Mouse (Mus musculus) stomach, postnatal 0 days (tissue): ENCODE measurements around the gene Atp6v0a1. TPM values are rescaled to one million over a fixed set of nuclear protein-coding genes. Genes with fewer than 3 reads are reported as not detected.

Source experiments
- ATAC-seq: fragments of 200-750 bp; cut with Nextera tagmentation; 2 replicates; pipeline ENCODE4 v1.8.0; 2017; ENCODE audit not compliant: low FRiP score, low TSS enrichment
- DNase-seq: peaks from one replicate; pipeline ENCODE4 v3.0.0-alpha.2; 2016; ENCODE audit warnings: low spot score
- H3K27ac ChIP-seq: fragments of 300-500 bp; sonication (generic); replicated peaks from 2 replicates; pipeline ENCODE4 v1.5.1; 2014; ENCODE audit warnings: mild to moderate bottlenecking, control low read depth
- H3K27me3 ChIP-seq: fragments of 300-500 bp; sonication (generic); 2 replicates; pipeline ENCODE4 v1.6.1; 2014; ENCODE audit warnings: low read length; ENCODE audit not compliant: control insufficient read depth, insufficient read depth
- H3K36me3 ChIP-seq: fragments of 300-500 bp; sonication (generic); 2 replicates; pipeline ENCODE4 v1.6.1; 2014; ENCODE audit warnings: low read length, mixed read lengths; ENCODE audit not compliant: control insufficient read depth, insufficient read depth
- H3K4me1 ChIP-seq: fragments of 300-500 bp; sonication (generic); replicated peaks from 2 replicates; pipeline ENCODE4 v1.6.1; 2014; ENCODE audit warnings: antibody characterized with exemption; ENCODE audit not compliant: control insufficient read depth, insufficient read depth
- H3K4me2 ChIP-seq: fragments of 300-500 bp; sonication (generic); replicated peaks from 2 replicates; pipeline ENCODE4 v1.6.1; 2014; ENCODE audit warnings: low read depth, mild to moderate bottlenecking, control low read depth, moderate library complexity
- H3K4me3 ChIP-seq: fragments of 300-500 bp; sonication (generic); 2 replicates; pipeline ENCODE4 v1.5.1; 2014; ENCODE audit warnings: low read depth, low read length, control low read depth
- H3K9ac ChIP-seq: fragments of 300-500 bp; sonication (generic); 2 replicates; pipeline ENCODE4 v1.6.1; 2014; ENCODE audit warnings: mild to moderate bottlenecking, low read length, control low read depth, mixed read lengths
- H3K9me3 ChIP-seq: fragments of 300-500 bp; sonication (generic); 2 replicates; pipeline ENCODE4 v1.6.1; 2016; ENCODE audit warnings: low read length; ENCODE audit not compliant: control insufficient read depth
- CTCF ChIP-seq: IDR thresholded peaks from 2 replicates; pipeline ENCODE4 v1.5.1; 2016; ENCODE audit warnings: antibody characterized with exemption, low read depth, mild to moderate bottlenecking, moderate library complexity
- EP300 ChIP-seq: optimal IDR thresholded peaks from 2 replicates; pipeline ENCODE3; 2016; ENCODE audit warnings: antibody characterized with exemption
- WGBS: fragments of 180-500 bp; shearing (Covaris S2); extraction: QIAGEN DNeasy Blood & Tissue Kit; methylation state at CpG from one replicate; pipeline ENCODE4 v1.1.7; 2014; 5-methylcytosine and 5-hydroxymethylcytosine counted together
- polyA plus RNA-seq: library from polyadenylated mRNA; unstranded; fragments of >200 nt; fragmentation: Nextera tagmentation; extraction: Ambion mirVana; gene quantifications from 2 replicates; pipeline ENCODE4 v1.2.1, GENCODE M21; 2015

The Atp6v0a1 gene
- polyA plus RNA-seq, 1 experiment from 2014 or later, result 45.5 TPM

- WGBS, result 67% methylated on average over 7 of the region's 7 CpGs
- no peaks in the 10 kb centered on the region for H3K9me3 ChIP-seq
- DNase-seq (no peak), ATAC-seq (no peak)
- H3K27me3 ChIP-seq, result no peaks in the 10 kb centered on the region
- H3K27ac ChIP-seq, result peak overlapping the region; percentile 91
- no peak for TF ChIP-seq EP300
- TF ChIP-seq CTCF, result no peak
- no peak overlapping the region for H3K4me3 ChIP-seq
- H3K36me3 ChIP-seq, result 0 out of 2 replicates have a peak, but pooled peaks cover 3% of the 10 kb centered on the region
- peak overlapping the region; percentile 35 for H3K9ac ChIP-seq
- peak overlapping the region; percentile 33; the same call in 1 of the 2 replicates for H3K4me2 ChIP-seq
- H3K4me1 ChIP-seq, result peaks cover 20% of the 10 kb centered on the region
Measured at GRCm38 (mm10) chr11:100964180-100964579, 45.1 kb upstream of the Atp6v0a1 start.

GRCm38 (mm10) chr11:100964901-100965542, 44.2 kb upstream of the Atp6v0a1 start:
- peaks cover 20% of the 10 kb centered on the region for H3K4me1 ChIP-seq
- H3K27ac ChIP-seq, result peak overlapping the region; percentile 91
- H3K27me3 ChIP-seq, result no peaks in the 10 kb centered on the region
- ATAC-seq (no peak), DNase-seq (no peak)
- no peaks in the 10 kb centered on the region for H3K9me3 ChIP-seq
- peak overlapping the region; percentile 33; the same call in 1 of the 2 replicates for H3K4me2 ChIP-seq
- peak overlapping the region; percentile 47 for H3K9ac ChIP-seq
- H3K4me3 ChIP-seq, result no peak overlapping the region
- TF ChIP-seq CTCF (no peak), EP300 (no peak)
- 64% methylated on average over 6 of the region's 6 CpGs for WGBS
- 0 out of 2 replicates have a peak, but pooled peaks cover 3% of the 10 kb centered on the region for H3K36me3 ChIP-seq

- DNase-seq (no peak), ATAC-seq (no peak)
- no peaks in the 10 kb centered on the region for H3K9me3 ChIP-seq
- peaks cover 20% of the 10 kb centered on the region for H3K4me1 ChIP-seq
- WGBS, result 54% methylated on average over 6 of the region's 6 CpGs
- H3K27ac ChIP-seq, result peak overlapping the region; percentile 91
- H3K4me3 ChIP-seq, result 0 out of 2 replicates have a peak overlapping the region, but pooled peaks have one; percentile 0
- H3K36me3 ChIP-seq, result 0 out of 2 replicates have a peak, but pooled peaks cover 3% of the 10 kb centered on the region
- H3K9ac ChIP-seq, result peak overlapping the region; percentile 47; the same call in 1 of the 2 replicates
- H3K27me3 ChIP-seq, result no peaks in the 10 kb centered on the region
- peak overlapping the region; percentile 33; the same call in 1 of the 2 replicates for H3K4me2 ChIP-seq
- TF ChIP-seq EP300 (no peak), CTCF (no peak)
Measured at GRCm38 (mm10) chr11:100965760-100966159, 43.5 kb upstream of the Atp6v0a1 start.

GRCm38 (mm10) chr11:100967376-100967775, 41.9 kb upstream of the Atp6v0a1 start:
- Histone ChIP-seq H3K36me3 (0 out of 2 replicates have a peak, but pooled peaks cover 3% of the 10 kb centered on the region), H3K9ac (peak overlapping the region; percentile 94), H3K4me2 (peak overlapping the region; percentile 72), H3K9me3 (no peaks in the 10 kb centered on the region), H3K27ac (peak overlapping the region; percentile 24; the same call in 1 of the 2 replicates), H3K27me3 (no peaks in the 10 kb centered on the region), H3K4me1 (peaks cover 18% of the 10 kb centered on the region), H3K4me3 (peak overlapping the region; percentile 83)
- DNase-seq (no peak), ATAC-seq (no peak)
- 55% methylated on average over 5 of the region's 5 CpGs for WGBS
- no peak for TF ChIP-seq CTCF
- no peak for TF ChIP-seq EP300

GRCm38 (mm10) chr11:100967881-100968420, 41.3 kb upstream of the Atp6v0a1 start:
- Histone ChIP-seq H3K9me3 (no peaks in the 10 kb centered on the region), H3K4me1 (peaks cover 16% of the 10 kb centered on the region), H3K4me3 (peak overlapping the region; percentile 83), H3K27me3 (no peaks in the 10 kb centered on the region), H3K27ac (peak overlapping the region; percentile 95), H3K9ac (peak overlapping the region; percentile 94), H3K36me3 (0 out of 2 replicates have a peak, but pooled peaks cover 3% of the 10 kb centered on the region), H3K4me2 (peak overlapping the region; percentile 72)
- no peak for TF ChIP-seq CTCF
- TF ChIP-seq EP300, result no peak
- no peak for ATAC-seq
- WGBS, result 52% methylated on average over 5 of the region's 5 CpGs
- DNase-seq, result no peak

GRCm38 (mm10) chr11:100968501-100968900, 40.8 kb upstream of the Atp6v0a1 start:
- no peak for DNase-seq
- H3K4me2 ChIP-seq, result peak overlapping the region; percentile 72
- no peaks in the 10 kb centered on the region for H3K9me3 ChIP-seq
- H3K4me1 ChIP-seq, result peaks cover 14% of the 10 kb centered on the region
- H3K36me3 ChIP-seq, result 0 out of 2 replicates have a peak, but pooled peaks cover 3% of the 10 kb centered on the region
- WGBS, result 43% methylated on average over 5 of the region's 5 CpGs
- H3K4me3 ChIP-seq, result peak overlapping the region; percentile 83
- peak overlapping the region; percentile 95 for H3K27ac ChIP-seq
- H3K9ac ChIP-seq, result peak overlapping the region; percentile 94
- TF ChIP-seq CTCF (no peak), EP300 (no peak)
- ATAC-seq, result no peak
- no peaks in the 10 kb centered on the region for H3K27me3 ChIP-seq
